Mouse (Mus musculus): ENCODE measurements at regions not wholly inside any gene's neighbourhood (a gene's known extent, or its start where the extent isn't known, plus 50 kb on each side); places are given as distances from the start of the nearest gene placed in this dataset.
A peak's percentile ranks its signal among the peaks of the same experiment; 100 is the strongest.

- no peak for DNase-seq (ENCODE audit: low read depth)
Observed at GRCm38 (mm10) chr12:67471666-67472065, 249.3 kb upstream of the Mdga2 start.

DNA sequence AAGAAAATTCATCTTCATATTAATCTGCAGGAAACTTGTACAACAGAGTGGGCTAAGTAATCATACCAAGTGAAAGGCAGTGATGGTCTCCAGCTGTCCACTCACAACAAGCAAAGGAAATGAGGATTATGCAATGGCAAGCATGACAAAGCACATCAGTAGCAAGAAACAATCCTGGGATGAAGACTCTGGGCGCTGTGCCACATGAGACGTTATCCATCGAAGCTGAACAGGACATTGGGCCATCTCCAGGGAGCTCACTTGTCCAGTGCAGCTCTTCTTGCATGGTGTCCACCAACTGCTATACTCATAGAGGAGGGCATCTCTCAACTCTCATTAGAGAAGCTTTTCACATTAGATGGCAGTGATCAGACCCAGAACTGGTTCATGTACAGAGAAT is 248.7 kb upstream of the Mdga2 start:
- DNase-seq (ENCODE audit: low read depth): peak; percentile 1

DNA sequence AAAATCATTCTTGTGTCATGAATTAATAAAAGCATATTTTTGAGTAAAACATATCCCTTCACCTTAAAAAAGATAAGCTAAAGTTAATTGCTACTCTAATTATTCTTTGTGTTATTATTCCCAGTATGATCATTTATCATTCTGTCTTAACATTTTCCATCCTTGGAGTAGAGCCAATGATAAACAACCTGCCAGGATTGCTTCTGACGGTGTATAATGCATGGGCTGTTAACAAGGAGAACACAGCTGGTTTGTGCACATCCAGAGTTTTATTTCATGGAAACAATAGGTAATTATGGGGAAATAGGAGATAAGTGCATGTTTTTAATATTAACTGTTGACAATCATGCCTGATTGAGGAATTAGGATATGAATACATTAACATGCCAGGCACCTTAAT is 226.8 kb upstream of the Mdga2 start:
- no peak for DNase-seq (ENCODE audit: low read depth)

DNA sequence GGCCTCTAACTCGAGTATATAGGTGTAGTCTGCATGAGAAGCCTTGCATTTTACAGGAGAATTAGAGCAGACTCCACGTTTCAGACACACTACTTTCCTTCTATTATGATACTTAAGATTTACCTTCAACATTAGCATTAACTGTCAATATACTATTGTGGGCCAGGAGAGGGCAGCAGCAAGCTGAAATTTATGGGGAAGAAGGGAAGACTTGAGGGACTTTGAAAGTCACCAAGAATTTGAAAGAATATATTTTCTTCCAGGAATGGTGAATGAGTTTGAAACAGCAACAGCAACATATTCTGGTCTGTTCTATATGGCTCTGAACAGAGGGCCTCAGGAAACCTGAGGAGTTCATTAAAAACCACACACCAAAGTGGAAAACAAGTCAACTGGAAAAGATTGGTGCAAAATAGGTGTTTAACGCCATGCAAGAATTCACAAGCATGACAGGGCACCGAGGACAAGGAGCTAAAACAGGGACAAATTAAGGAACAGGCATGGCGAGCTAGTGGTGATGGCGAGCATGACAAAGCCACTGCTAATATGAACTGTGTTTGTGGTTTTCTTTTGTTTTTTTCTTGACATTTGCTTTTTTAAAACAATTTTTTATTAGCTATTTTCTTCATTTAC is 208.1 kb upstream of the Mdga2 start:
- peak; percentile 39 for DNase-seq (ENCODE audit: low read depth)

DNA sequence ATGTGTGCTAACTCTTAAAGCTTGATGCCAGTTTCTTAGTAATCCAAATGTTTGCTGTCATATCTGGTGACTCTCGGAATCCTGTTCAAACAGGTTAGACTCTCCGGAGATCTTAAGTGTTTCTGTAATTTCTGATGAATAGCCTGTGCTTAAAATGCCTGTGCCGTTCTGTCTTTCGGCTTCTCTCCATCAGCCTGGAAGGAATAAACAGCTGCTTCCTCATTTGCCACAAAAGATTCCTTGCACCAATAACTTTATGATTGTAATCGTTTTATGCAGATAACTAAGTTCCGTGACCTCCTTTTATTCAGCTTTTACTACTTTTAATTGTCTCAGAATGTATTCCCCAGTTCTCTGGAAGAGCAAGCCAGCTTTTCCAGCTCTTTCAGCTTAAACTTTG is 204.5 kb upstream of the Mdga2 start:
- DNase-seq (ENCODE audit: low read depth): no peak

GRCm38 (mm10) chr12:67399537-67399936 is 177.2 kb upstream of the Mdga2 start:
- DNase-seq (ENCODE audit: low read depth): no peak

- no peak for DNase-seq (ENCODE audit: low read depth)
Observed at GRCm38 (mm10) chr12:67374530-67374929, 152.2 kb upstream of the Mdga2 start.

GRCm38 (mm10) chr12:67348551-67348950 is 126.2 kb upstream of the Mdga2 start:
- DNase-seq (ENCODE audit: low read depth): no peak

DNA sequence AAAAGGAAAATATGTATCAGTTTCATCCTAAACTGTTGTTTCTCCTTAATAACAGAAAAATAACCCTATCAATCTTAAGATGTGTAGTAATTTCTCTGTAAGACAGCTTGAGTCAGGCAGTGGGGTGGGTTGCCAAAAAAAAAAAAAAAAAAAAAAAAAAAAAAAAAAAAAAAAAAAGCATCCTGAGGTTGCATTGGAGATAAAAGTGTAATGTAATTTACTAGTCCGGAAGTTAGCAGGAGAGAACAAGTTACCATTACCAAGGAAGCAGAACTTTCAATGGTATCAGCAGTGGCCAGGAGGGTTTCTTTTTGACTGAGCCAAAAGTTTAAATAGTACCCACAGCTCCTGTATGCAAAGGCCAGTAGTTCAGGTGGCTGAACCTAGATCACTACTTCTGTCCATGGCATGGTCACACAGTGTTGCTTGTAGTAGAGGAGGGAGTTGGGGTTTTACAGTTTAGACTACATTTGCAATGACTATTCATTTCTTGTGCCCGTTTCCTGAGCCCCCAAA is 110.2 kb upstream of the Mdga2 start:
- no peak for DNase-seq (ENCODE audit: low read depth)

DNA sequence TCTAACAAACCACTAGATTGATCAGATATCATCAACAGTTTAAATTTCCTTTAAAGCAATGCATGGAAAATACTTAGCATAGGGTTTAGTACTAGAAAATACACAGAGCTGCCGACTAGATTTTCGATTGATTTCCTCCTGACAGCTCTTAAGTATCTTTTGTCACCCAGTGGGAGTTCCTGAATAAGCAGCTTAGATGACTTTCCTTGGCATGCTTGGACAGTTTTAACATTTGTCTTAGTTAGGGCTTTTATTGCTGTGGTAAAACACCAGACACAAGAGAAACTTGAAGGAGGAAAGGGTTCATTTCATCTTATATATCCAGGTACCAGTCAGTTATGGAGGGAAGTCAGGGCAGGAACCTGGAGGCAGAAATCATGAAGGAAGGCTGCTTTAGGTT is 104.0 kb upstream of the Mdga2 start:
- no peak for DNase-seq (ENCODE audit: low read depth)

GRCm38 (mm10) chr12:67325799-67326198 is 103.5 kb upstream of the Mdga2 start:
- no peak for DNase-seq (ENCODE audit: low read depth)

DNA sequence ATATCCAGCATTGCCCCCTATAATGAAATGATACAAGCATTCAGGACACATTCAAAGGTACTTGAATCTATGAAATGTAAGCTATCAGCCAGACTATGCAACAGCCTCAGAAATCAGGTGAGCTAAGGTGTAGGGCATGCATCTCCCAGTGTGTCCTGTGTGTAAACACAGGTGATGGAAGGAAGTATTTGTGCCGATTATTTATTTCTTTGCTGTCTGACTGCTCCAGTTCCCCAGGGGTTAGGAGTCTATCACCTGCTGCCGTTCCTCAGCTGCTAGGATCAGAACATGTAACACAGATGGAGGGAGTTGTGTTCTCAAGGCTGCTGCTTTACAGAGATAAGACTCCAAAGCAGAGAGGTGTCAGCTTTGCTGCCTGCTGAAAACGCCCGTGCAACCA is 103.0 kb upstream of the Mdga2 start:
- no peak for DNase-seq (ENCODE audit: low read depth)

DNA sequence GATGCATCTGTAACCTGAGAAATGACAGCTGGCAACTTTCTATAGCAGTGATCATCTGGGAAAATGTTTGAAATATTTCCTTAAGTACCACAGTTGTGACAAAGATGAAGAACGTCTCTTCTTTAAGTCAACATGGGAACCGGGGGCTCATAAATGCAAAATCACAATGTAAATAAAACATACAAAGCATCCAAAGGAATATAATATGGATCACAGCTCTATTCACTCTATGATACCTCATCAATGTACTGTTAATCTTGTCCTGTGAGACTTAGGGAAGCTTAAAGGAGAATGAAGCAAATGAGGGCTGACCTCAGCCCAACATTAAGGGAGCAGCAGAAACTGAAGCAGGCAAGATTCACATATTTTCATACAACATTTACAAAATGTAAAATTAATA is 96.3 kb upstream of the Mdga2 start:
- no peak for DNase-seq (ENCODE audit: low read depth)

- DNase-seq (ENCODE audit: low read depth): no peak
Observed at GRCm38 (mm10) chr12:67300245-67300644, 77.9 kb upstream of the Mdga2 start.

DNA sequence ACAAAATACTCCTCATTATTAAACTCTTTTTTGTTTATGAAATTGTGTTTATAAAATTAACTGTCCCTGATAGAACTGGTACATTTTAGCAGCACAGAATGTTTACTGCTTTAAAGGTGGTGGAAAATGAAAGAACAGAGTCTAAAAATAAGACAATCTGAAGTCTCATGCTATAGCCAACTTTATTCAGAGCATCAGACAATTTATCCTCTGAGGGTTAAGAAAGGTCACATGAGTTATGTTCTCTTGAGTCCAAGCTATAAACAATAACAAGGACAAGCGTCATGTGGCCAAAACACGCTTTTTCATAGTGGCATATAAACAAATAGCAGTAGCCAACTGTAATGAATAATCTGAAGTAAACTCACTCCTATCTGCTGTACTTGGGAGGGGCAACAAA is 67.7 kb upstream of the Mdga2 start:
- DNase-seq (ENCODE audit: low read depth): no peak

GRCm38 (mm10) chr12:67272863-67273262 is 50.5 kb upstream of the Mdga2 start:
- no peak for DNase-seq (ENCODE audit: low read depth)

GRCm38 (mm10) chr12:67272329-67272728 is 50.0 kb upstream of the Mdga2 start:
- no peak for DNase-seq (ENCODE audit: low read depth)
